Mouse (Mus musculus): ENCODE data around the gene Mink1. TPM values are rescaled to one million over a fixed set of nuclear protein-coding genes. Genes with fewer than 3 reads are reported as not detected.

The Mink1 gene
- total and polyA plus RNA-seq, 3 experiments: 33.8 to 230 (median 57.3) TPM

- Histone ChIP-seq H3K4me1 (ENCODE audit: control insufficient read depth in 1 of 2, insufficient read depth in 2 of 2, low read length in 2 of 2) (peaks cover 2 to 23% of the 10 kb centered on the region in 2 experiments), H3K4me3 (ENCODE audit: control insufficient read depth in 1 of 2, insufficient read depth in 1 of 2, low read depth in 2 of 2, low read length in 2 of 2) (peak within 1 kb of the TSS; percentile 74 to 80), H3K79me2 (ENCODE audit: control insufficient read depth, insufficient read depth, low read length, poor library complexity) (peaks cover 41% of the 10 kb centered on the region), H3K9ac (ENCODE audit: control insufficient read depth, low read depth, low read length, poor library complexity, severe bottlenecking) (peak within 1 kb of the TSS; percentile 88), H3K27ac (ENCODE audit: control insufficient read depth, low read depth, low read length) (peak within 1 kb of the TSS; percentile 99), H3K27me3 (ENCODE audit: control insufficient read depth in 1 of 2, insufficient read depth in 2 of 2, low read length in 2 of 2) (no peaks in the 10 kb centered on the region), H3K9me3 (replicated peaks; ENCODE audit: insufficient read depth, low read length) (no peaks in the 10 kb centered on the region), H3K36me3 (ENCODE audit: control insufficient read depth in 1 of 2, insufficient read depth in 2 of 2, low read length in 2 of 2) (peaks cover 6 to 19% of the 10 kb centered on the region in 2 experiments; a peak in 3 of 4 replicates)
- TF ChIP-seq ZNF384 (IDR thresholded peaks at IDR 0.05; ENCODE audit: low read depth, low read length) (0 out of 2 replicates have a peak, but pooled peaks have one; percentile 50), NELFE (IDR thresholded peaks at IDR 0.05; ENCODE audit: low read depth, low read length) (0 out of 2 replicates have a peak, but pooled peaks have one; percentile 18), SIN3A (IDR thresholded peaks at IDR 0.05; ENCODE audit: low read length) (0 out of 2 replicates have a peak, but pooled peaks have one; percentile 3), ZC3H11A (IDR thresholded peaks at IDR 0.05; ENCODE audit: low read depth, low read length) (no peak), TBP (IDR thresholded peaks at IDR 0.05; ENCODE audit: low read depth, low read length) (no peak), ELF1 (IDR thresholded peaks at IDR 0.05; ENCODE audit: low read depth, low read length) (no peak), HCFC1 (IDR thresholded peaks at IDR 0.05; ENCODE audit: low read depth, low read length) (no peak)
- DNase-seq (ENCODE audit: low read depth, low spot score): peak; percentile 63
Observed at GRCm38 (mm10) chr11:70656964-70657363, 94.3 kb downstream of the Mink1 start, which contains the start of gene Eno3. Gene Eno3, plus strand, starts transcription at chr11:70657202.

- Histone ChIP-seq H3K27me3 (ENCODE audit: control insufficient read depth in 1 of 2, insufficient read depth in 2 of 2, low read length in 2 of 2) (no peaks in the 10 kb centered on the region), H3K4me1 (ENCODE audit: control insufficient read depth in 1 of 2, insufficient read depth in 2 of 2, low read length in 2 of 2) (peaks cover 2 to 18% of the 10 kb centered on the region in 2 experiments), H3K27ac (ENCODE audit: control insufficient read depth, low read depth, low read length) (peak overlapping the region; percentile 99), H3K79me2 (ENCODE audit: control insufficient read depth, insufficient read depth, low read length, poor library complexity) (peaks cover 35% of the 10 kb centered on the region), H3K9me3 (replicated peaks; ENCODE audit: insufficient read depth, low read length) (no peaks in the 10 kb centered on the region), H3K36me3 (ENCODE audit: control insufficient read depth in 1 of 2, insufficient read depth in 2 of 2, low read length in 2 of 2) (peaks cover 3 to 13% of the 10 kb centered on the region in 2 experiments), H3K4me3 (ENCODE audit: control insufficient read depth in 1 of 2, insufficient read depth in 1 of 2, low read depth in 2 of 2, low read length in 2 of 2) (no peak overlapping the region), H3K9ac (ENCODE audit: control insufficient read depth, low read depth, low read length, poor library complexity, severe bottlenecking) (peak overlapping the region; percentile 88; the same call in 1 of the 2 replicates)
- DNase-seq (ENCODE audit: low read depth, low spot score): no peak
- TF ChIP-seq NELFE (IDR thresholded peaks at IDR 0.05; ENCODE audit: low read depth, low read length) (0 out of 2 replicates have a peak, but pooled peaks have one; percentile 5), ZNF384 (IDR thresholded peaks at IDR 0.05; ENCODE audit: low read depth, low read length) (no peak), JUND (IDR thresholded peaks at IDR 0.05; ENCODE audit: low read depth, low read length) (no peak)
Observed at GRCm38 (mm10) chr11:70657573-70657972, 94.9 kb downstream of the Mink1 start.

GRCm38 (mm10) chr11:70657991-70658390 is 95.3 kb downstream of the Mink1 start:
- no peak overlapping the region for H3K4me3 ChIP-seq (ENCODE audit: control insufficient read depth in 1 of 2, insufficient read depth in 1 of 2, low read depth in 2 of 2, low read length in 2 of 2)
- no peak overlapping the region for H3K27ac ChIP-seq (ENCODE audit: control insufficient read depth, low read depth, low read length)
- H3K79me2 ChIP-seq (ENCODE audit: control insufficient read depth, insufficient read depth, low read length, poor library complexity): peaks cover 31% of the 10 kb centered on the region
- peaks cover 2 to 14% of the 10 kb centered on the region in 2 experiments for H3K4me1 ChIP-seq (ENCODE audit: control insufficient read depth in 1 of 2, insufficient read depth in 2 of 2, low read length in 2 of 2)
- peaks cover 3 to 8% of the 10 kb centered on the region in 2 experiments for H3K36me3 ChIP-seq (ENCODE audit: control insufficient read depth in 1 of 2, insufficient read depth in 2 of 2, low read length in 2 of 2)
- no peaks in the 10 kb centered on the region for H3K27me3 ChIP-seq (ENCODE audit: control insufficient read depth in 1 of 2, insufficient read depth in 2 of 2, low read length in 2 of 2)
- TF ChIP-seq POLR2A (IDR thresholded peaks at IDR 0.05; ENCODE audit: control insufficient read depth in 1 of 2, insufficient read depth in 1 of 2, low read depth in 1 of 2, low read length in 2 of 2, poor library complexity in 1 of 2) (no peak), TAL1 (IDR thresholded peaks at IDR 0.05; ENCODE audit: low read length) (no peak), ZNF384 (IDR thresholded peaks at IDR 0.05; ENCODE audit: low read depth, low read length) (no peak), MAZ (IDR thresholded peaks at IDR 0.05; ENCODE audit: low read depth, low read length) (no peak), E2F4 (IDR thresholded peaks at IDR 0.05; ENCODE audit: borderline replicate concordance, low read depth, low read length) (no peak), EP300 (IDR thresholded peaks at IDR 0.05; ENCODE audit: low read depth in 1 of 2, low read length in 2 of 2) (no peak), MYB (IDR thresholded peaks at IDR 0.05; ENCODE audit: low read depth, low read length) (no peak), NELFE (IDR thresholded peaks at IDR 0.05; ENCODE audit: low read depth, low read length) (no peak), MEF2A (IDR thresholded peaks at IDR 0.05; ENCODE audit: extremely low read depth, insufficient replicate concordance, low read depth, low read length, poor library complexity, severe bottlenecking) (no peak), USF1 (IDR thresholded peaks at IDR 0.05; ENCODE audit: low read depth, low read length) (no peak), GATA1 (IDR thresholded peaks at IDR 0.05; ENCODE audit: low read depth, low read length) (no peak), SMC3 (IDR thresholded peaks at IDR 0.05; ENCODE audit: low read depth, low read length) (no peak), MAFK (IDR thresholded peaks at IDR 0.05; ENCODE audit: borderline replicate concordance, low read depth, low read length) (no peak)
- H3K9me3 ChIP-seq (replicated peaks; ENCODE audit: insufficient read depth, low read length): no peaks in the 10 kb centered on the region
- no peak overlapping the region for H3K9ac ChIP-seq (ENCODE audit: control insufficient read depth, low read depth, low read length, poor library complexity, severe bottlenecking)
- DNase-seq (ENCODE audit: low read depth, low spot score): no peak

Data from MEL (cell line).